Mouse (Mus musculus) heart, adult 2 months (tissue): Measurements from ENCODE around the gene Orc2. TPM values are rescaled to one million over a fixed set of nuclear protein-coding genes. Genes with fewer than 3 reads are reported as not detected.

Experiments used
- DNase-seq, 2 experiments: peaks; one replicate each; pipeline ENCODE4 v3.0.0; 2021
- H3K27ac ChIP-seq: fragments of 200-600 bp; 2 replicates; pipeline ENCODE4 v1.8.1; 2022
- H3K27me3 ChIP-seq: fragments of 200-500 bp; 2 replicates; pipeline ENCODE4 v1.6.1; 2012; ENCODE audit warnings: mild to moderate bottlenecking, low read length, inconsistent platforms, mixed read lengths; ENCODE audit not compliant: control insufficient read depth, insufficient read depth
- H3K36me3 ChIP-seq: fragments of 200-500 bp; 2 replicates; pipeline ENCODE4 v1.6.1; 2012; ENCODE audit warnings: low read length, inconsistent platforms; ENCODE audit not compliant: control insufficient read depth, insufficient read depth
- H3K4me1 ChIP-seq: fragments of 200-500 bp; 2 replicates; pipeline ENCODE4 v1.6.1; 2011; ENCODE audit warnings: low read length; ENCODE audit not compliant: control insufficient read depth, insufficient read depth
- H3K4me3 ChIP-seq: fragments of 200-600 bp; 2 replicates; pipeline ENCODE4 v1.8.1; 2022
- H3K79me2 ChIP-seq: fragments of 200-500 bp; replicated peaks from 2 replicates; pipeline ENCODE4 v1.6.1; 2012; ENCODE audit warnings: mild to moderate bottlenecking, inconsistent platforms, low read length, moderate library complexity, mixed read lengths; ENCODE audit not compliant: control insufficient read depth, insufficient read depth
- H3K9ac ChIP-seq: fragments of 200-500 bp; 2 replicates; pipeline ENCODE4 v1.6.1; 2012; ENCODE audit warnings: low read depth, mild to moderate bottlenecking, control low read depth, inconsistent platforms, low read length, mixed read lengths
- CTCF ChIP-seq: fragments of 200-600 bp; IDR thresholded peaks from 2 replicates; pipeline ENCODE4 v1.8.1; 2022; ENCODE audit warnings: antibody characterized with exemption, mild to moderate bottlenecking, moderate library complexity
- EP300 ChIP-seq: fragments of 200-500 bp; IDR thresholded peaks from 2 replicates; pipeline ENCODE4 v1.6.1; 2011; ENCODE audit warnings: low read depth, low read length, control low read depth; ENCODE audit not compliant: insufficient read depth
- POLR2A ChIP-seq: fragments of 200-500 bp; IDR thresholded peaks from 2 replicates; pipeline ENCODE4 v1.6.1; 2011; ENCODE audit warnings: mild to moderate bottlenecking, low read depth, low read length, control low read depth; ENCODE audit not compliant: insufficient read depth
- WGBS: fragments of 180-500 bp; shearing (Covaris S2); methylation state at CpG from one replicate; pipeline ENCODE4 v1.1.7; 2018; 5-methylcytosine and 5-hydroxymethylcytosine counted together
- intact Hi-C: fragments of 180-260 bp; cut with DNase I; formaldehyde crosslinking; loops from one replicate; pipeline ENCODE4 v1.15.1; 2025
- polyA plus RNA-seq: library from polyadenylated mRNA; depleted of rRNA; stranded (reverse); fragments of >200 nt; gene quantifications from 2 replicates; pipeline ENCODE4 v1.2.3, GENCODE M21; 2012; rRNA removed
- total RNA-seq, 2 experiments: library from RNA; stranded (reverse); gene quantifications; 2 replicates each; pipeline ENCODE4 v1.2.3; 2021

The Orc2 gene
- total and polyA plus RNA-seq, 3 experiments: 4.0 to 10.2 (median 8.8) TPM

DNA sequence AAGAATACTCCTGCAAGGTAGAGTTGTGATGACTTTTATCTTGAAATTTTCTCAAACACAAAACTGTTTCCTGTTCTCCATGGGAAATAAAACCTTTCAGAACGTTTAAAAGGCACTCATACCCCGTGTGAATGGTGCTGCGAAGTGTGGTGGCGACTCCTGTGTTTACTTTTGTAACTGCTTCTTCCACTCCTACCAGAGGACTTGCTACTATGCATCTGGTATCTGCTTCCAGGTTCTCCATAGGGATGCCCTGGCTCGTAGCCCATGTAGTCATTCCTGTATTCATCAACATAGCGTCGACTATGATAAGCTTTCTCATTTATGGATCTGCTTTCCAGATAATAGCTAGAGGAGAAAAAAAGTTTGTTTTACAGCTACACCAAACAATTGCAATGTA, 83.9 kb downstream of the Orc2 start:
- DNase-seq: no peak
- no peaks in the 10 kb centered on the region for H3K27me3 ChIP-seq
- H3K9ac ChIP-seq: no peak overlapping the region
- peak overlapping the region; percentile 87 for H3K4me3 ChIP-seq
- 7% methylated on average over 7 of the region's 7 CpGs for WGBS
- H3K36me3 ChIP-seq: peaks cover 52% of the 10 kb centered on the region
- peaks cover 10% of the 10 kb centered on the region for H3K79me2 ChIP-seq
- intact Hi-C loops: no loop called here
- no peak overlapping the region for H3K27ac ChIP-seq
- TF ChIP-seq EP300: no peak
- TF ChIP-seq CTCF: peak; percentile 27; the same call in 1 of the 2 replicates
- H3K4me1 ChIP-seq: peaks cover 13% of the 10 kb centered on the region

DNA sequence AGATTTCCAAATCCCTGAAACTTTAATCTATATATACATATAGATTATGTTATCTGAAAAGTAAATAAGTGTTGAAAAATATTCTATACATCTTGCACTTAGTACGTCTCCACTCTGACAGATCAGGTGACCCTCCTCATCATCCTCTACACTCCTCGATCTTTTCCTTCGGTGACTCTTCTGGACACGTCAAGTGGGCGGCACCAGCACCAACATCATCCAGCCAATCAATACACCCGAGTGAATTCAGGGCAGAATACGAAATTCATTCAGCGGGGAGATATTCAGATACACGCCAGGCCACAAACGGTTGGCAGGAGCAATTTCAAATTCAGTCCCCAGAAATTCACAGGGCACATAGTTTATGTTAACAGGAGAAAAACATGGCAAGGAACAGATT, 84.9 kb downstream of the Orc2 start:
- TF ChIP-seq CTCF (no peak), POLR2A (no peak), EP300 (no peak)
- Histone ChIP-seq H3K27ac (no peak overlapping the region), H3K9ac (no peak overlapping the region), H3K4me1 (peaks cover 13% of the 10 kb centered on the region), H3K27me3 (no peaks in the 10 kb centered on the region), H3K36me3 (peaks cover 59% of the 10 kb centered on the region), H3K4me3 (peak overlapping the region; percentile 22; the same call in 1 of the 2 replicates), H3K79me2 (peaks cover 10% of the 10 kb centered on the region)
- DNase-seq: no peak
- WGBS: 37% methylated on average over 10 of the region's 10 CpGs
- intact Hi-C loops: no loop called here

- no peak for TF ChIP-seq EP300
- no peak for TF ChIP-seq CTCF
- no peak for TF ChIP-seq POLR2A
- H3K4me3 ChIP-seq: no peak overlapping the region
Measured at GRCm38 (mm10) chr1:58416048-58416447, 88.9 kb downstream of the Orc2 start.

GRCm38 (mm10) chr1:58415442-58415841, 89.5 kb downstream of the Orc2 start:
- intact Hi-C loops: loop anchor here (1.0 kb wide), 1 partner anchor 20 kb away; no protein-coding TSS in a partner anchor
- no peak overlapping the region for H3K4me3 ChIP-seq
- TF ChIP-seq CTCF: peak; percentile 63
- TF ChIP-seq POLR2A: no peak
- H3K4me1 ChIP-seq: peaks cover 5% of the 10 kb centered on the region
- H3K36me3 ChIP-seq: peaks cover 71% of the 10 kb centered on the region
- DNase-seq: no peak
- no peak overlapping the region for H3K9ac ChIP-seq
- no peak overlapping the region for H3K27ac ChIP-seq
- H3K79me2 ChIP-seq: 0 out of 2 replicates have a peak, but pooled peaks cover 3% of the 10 kb centered on the region
- WGBS: 31% methylated on average over 1 of the region's 1 CpGs
- no peaks in the 10 kb centered on the region for H3K27me3 ChIP-seq

More at GRCm38 (mm10) chr1:58416048-58416447, 88.9 kb downstream of the Orc2 start:
- Histone ChIP-seq H3K27me3 (no peaks in the 10 kb centered on the region), H3K36me3 (peaks cover 72% of the 10 kb centered on the region), H3K9ac (no peak overlapping the region), H3K27ac (no peak overlapping the region), H3K4me1 (peaks cover 9% of the 10 kb centered on the region), H3K79me2 (0 out of 2 replicates have a peak, but pooled peaks cover 4% of the 10 kb centered on the region)
- intact Hi-C loops: no loop called here
- no peak for DNase-seq
- 66% methylated on average over 2 of the region's 2 CpGs for WGBS

Other genes starting within 250 kb of the Orc2 start
- gene Aox2, start 226.8 kb downstream of the Orc2 start, total RNA-seq: not detected
- gene Aox2, start 226.8 kb downstream of the Orc2 start, polyA plus RNA-seq: not detected in 2 replicates
- 10 to 100 TPM; 62.6 to 70.7 TPM for gene Bzw1, start 112.2 kb downstream of the Orc2 start, total RNA-seq
- 14.5 and 28.6 TPM in 2 replicates for gene Bzw1, start 112.2 kb downstream of the Orc2 start, polyA plus RNA-seq
- 10 to 100 TPM; 50.2 to 50.4 TPM for gene Clk1, start 81.0 kb downstream of the Orc2 start, total RNA-seq
- 43.3 and 82.3 TPM in 2 replicates for gene Clk1, start 81.0 kb downstream of the Orc2 start, polyA plus RNA-seq
- gene Nif3l1, start 60.0 kb downstream of the Orc2 start, total RNA-seq: 1 to 10 TPM; 9.1 to 9.4 TPM
- 14.5 and 25.7 TPM in 2 replicates for gene Nif3l1, start 60.0 kb downstream of the Orc2 start, polyA plus RNA-seq
- 10 to 100 TPM; 17.5 to 19.6 TPM for gene Ppil3, start 59.6 kb downstream of the Orc2 start, total RNA-seq
- gene Ppil3, start 59.6 kb downstream of the Orc2 start, polyA plus RNA-seq: 18.3 and 23.2 TPM in 2 replicates
- 10 to 100 TPM; 15.5 to 16.8 TPM for gene Fam126b, start 81.2 kb upstream of the Orc2 start, total RNA-seq
- 1.4 and 3.1 TPM in 2 replicates for gene Fam126b, start 81.2 kb upstream of the Orc2 start, polyA plus RNA-seq
- gene Ndufb3, start 81.3 kb upstream of the Orc2 start, total RNA-seq: 100 to 1,000 TPM; 278 to 322 TPM
- 201 and 372 TPM in 2 replicates for gene Ndufb3, start 81.3 kb upstream of the Orc2 start, polyA plus RNA-seq
- gene Als2cr12, start 190.9 kb upstream of the Orc2 start, total RNA-seq: not detected
- 0.49 TPM in 1 of 2 replicates, not detected in the other for gene Als2cr12, start 190.9 kb upstream of the Orc2 start, polyA plus RNA-seq
- gene Cflar, start 206.4 kb upstream of the Orc2 start, total RNA-seq: 10 to 100 TPM; 50.2 to 63.0 TPM
- 21.7 and 39.1 TPM in 2 replicates for gene Cflar, start 206.4 kb upstream of the Orc2 start, polyA plus RNA-seq